Mouse (Mus musculus): Measurements from ENCODE around the gene Ikzf1.

Ikzf1 gene

GRCm38 (mm10) chr11:11801067-11801466, 116.3 kb downstream of the Ikzf1 start:
- in situ Hi-C loops (cut with MboI, MseI): no loop called here

DNA sequence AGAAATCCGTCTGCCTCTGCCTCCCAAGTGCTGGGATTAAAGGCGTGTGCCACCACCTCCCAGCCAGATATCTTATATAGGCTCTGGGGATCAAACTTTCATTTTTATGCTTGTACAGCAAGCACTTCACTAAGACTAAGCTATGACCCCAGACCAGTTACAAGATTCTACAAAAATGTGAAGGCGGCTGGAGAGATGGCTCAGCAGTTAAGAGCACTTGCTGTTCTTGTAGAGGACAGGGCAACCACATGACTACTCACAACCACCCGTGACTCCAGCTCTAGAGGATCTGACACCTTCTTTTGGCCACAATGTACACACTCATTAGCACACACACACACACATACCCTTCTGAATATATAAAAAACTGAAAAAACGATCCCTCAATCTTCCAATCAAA, 119.6 kb downstream of the Ikzf1 start:
- in situ Hi-C loops (cut with MboI, MseI): no loop called here

GRCm38 (mm10) chr11:11805951-11806350, 121.1 kb downstream of the Ikzf1 start:
- in situ Hi-C loops (cut with MboI, MseI): no loop called here

GRCm38 (mm10) chr11:11808035-11808819, 123.4 kb downstream of the Ikzf1 start:
- in situ Hi-C loops (cut with MboI, MseI): no loop called here

- in situ Hi-C loops (cut with MboI, MseI): no loop called here
Measured at GRCm38 (mm10) chr11:11808820-11809403, 124.1 kb downstream of the Ikzf1 start, which contains the start of gene Fignl1. TSS of gene Fignl1 (minus strand) at chr11:11808962.

GRCm38 (mm10) chr11:11809404-11810175, 124.8 kb downstream of the Ikzf1 start:
- in situ Hi-C loops (cut with MboI, MseI): loop anchor here (5.0 kb wide), 1 partner anchor 163 kb away; no protein-coding TSS in a partner anchor

- in situ Hi-C loops (cut with MboI, MseI): loop anchor here (5.0 kb wide), 1 partner anchor 160 kb away; no protein-coding TSS in a partner anchor
Measured at GRCm38 (mm10) chr11:11811906-11812480, 127.2 kb downstream of the Ikzf1 start.

DNA sequence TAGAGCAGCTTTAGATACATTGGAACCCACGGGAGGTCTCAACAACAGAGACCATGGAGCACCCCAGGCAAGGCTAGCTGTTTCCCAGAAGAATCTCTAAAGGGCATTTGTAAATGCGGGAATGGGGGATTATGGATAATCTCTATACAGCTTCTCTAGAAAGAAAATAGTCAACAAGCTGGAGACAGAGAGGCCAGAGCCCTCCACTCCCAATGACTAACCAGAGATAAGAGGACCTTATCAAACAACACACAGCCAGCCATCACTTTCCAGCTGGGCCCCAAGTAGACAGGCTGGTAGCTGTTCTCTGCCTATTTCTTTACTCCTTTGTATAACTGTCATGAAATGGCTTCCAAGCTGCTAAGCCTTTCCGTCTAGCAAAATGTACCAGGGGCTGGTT, 130.9 kb downstream of the Ikzf1 start:
- in situ Hi-C loops (cut with MboI, MseI): no loop called here

- in situ Hi-C loops (cut with MboI, MseI): no loop called here
Measured at GRCm38 (mm10) chr11:11818797-11819196, 134.0 kb downstream of the Ikzf1 start.

DNA sequence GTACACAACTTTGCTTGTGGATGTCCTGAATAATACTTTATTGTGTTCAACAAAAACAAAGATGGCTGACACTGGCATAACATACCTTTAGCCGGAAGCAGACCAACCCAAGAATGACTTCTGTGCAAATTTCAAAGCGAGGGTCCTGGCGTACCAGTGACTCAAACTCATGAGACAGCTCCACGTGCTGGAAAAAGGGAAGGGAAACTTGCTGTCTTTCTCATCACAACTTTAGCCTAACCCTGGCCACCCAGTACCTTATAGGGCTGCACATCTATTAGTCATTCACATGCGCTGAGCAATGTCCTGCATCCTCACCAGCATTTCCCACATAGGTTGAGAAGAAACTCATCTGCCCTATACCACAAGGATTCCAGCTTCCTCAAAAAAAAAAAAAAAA, 134.4 kb downstream of the Ikzf1 start:
- in situ Hi-C loops (cut with MboI, MseI): no loop called here

- in situ Hi-C loops (cut with MboI, MseI): no loop called here
Measured at GRCm38 (mm10) chr11:11820251-11820650, 135.4 kb downstream of the Ikzf1 start.

DNA sequence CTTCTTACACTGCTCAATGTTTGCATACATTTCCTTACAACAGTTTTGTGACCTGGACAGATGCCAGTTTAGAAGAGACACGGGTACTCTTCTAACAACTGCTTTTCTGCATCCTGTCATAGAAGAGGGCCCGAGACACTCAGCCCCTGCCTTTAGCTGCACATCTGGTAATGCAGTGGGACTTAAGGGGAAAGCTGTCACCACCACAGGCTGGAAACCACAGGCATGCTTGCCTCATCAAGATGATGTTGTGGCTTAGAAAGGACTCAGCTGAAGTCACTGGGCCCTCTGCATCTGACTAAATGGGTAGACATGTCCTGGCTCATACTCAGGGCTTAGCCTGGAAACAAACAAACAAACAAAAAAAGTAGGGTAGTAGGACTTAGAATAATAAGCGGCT, 135.9 kb downstream of the Ikzf1 start:
- in situ Hi-C loops (cut with MboI, MseI): no loop called here

DNA sequence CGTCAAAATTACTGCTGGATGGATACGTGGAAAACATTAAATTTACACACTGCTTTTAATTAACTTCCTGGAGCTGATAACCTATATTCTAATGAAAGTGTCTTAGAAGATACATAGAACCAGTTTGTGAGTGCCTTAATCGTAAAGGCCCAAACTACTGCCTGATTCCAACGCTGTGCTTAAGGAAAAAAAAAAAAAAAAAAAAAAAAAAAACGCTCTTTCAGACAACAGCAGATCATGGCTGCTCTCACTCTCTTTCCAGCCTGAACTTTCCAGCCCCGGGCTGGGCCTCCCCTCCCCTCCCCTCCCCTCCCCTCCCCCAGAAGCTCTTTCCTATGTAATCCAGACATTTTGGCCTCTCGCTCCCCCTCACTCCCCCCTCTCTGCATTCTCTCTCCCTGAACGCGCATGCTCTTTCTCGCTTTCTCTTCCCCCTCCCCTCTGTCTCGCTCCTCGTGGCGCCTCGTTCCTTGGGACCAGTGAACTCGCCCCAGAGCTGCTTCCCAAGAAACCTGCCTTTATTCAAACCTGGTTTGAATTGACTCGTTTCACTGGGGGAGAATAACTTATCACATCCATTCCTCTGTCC, 136.7 kb downstream of the Ikzf1 start:
- in situ Hi-C loops (cut with MboI, MseI): no loop called here
